Comparison of ENCODE assay signal across 8 mouse cellular contexts in genomic region chr13:65277994-65278382, GRCm38 (mm10). TPM values are rescaled to one million over a fixed set of nuclear protein-coding genes. Genes with fewer than 3 reads are reported as not detected.
DNase-seq lines count a peak whose midpoint lies in the region; ATAC-seq and TF ChIP-seq lines count a peak whose summit lies in the region.

No protein-coding gene starts in this region.

- TF ChIP-seq EP300 in liver, embryonic 14.5 days (IDR thresholded peaks at IDR 0.05; ENCODE audit: low read depth) = no peak
- TF ChIP-seq EP300 in stomach, postnatal 0 days (optimal IDR thresholded peaks at IDR 0.05) = no peak

- H3K4me1 ChIP-seq in cerebellum, adult 2 months (ENCODE audit: control insufficient read depth, insufficient read depth, low read length) = no peaks in the 10 kb centered on the region
- H3K4me1 ChIP-seq in testis, adult 2 months (ENCODE audit: control insufficient read depth, insufficient read depth, low read length) = peaks cover 4% of the 10 kb centered on the region; the same call in 1 of the 2 replicates
- peaks cover 5 to 10% of the 10 kb centered on the region in 2 experiments for H3K4me1 ChIP-seq in liver, embryonic 14.5 days (replicated peaks; ENCODE audit: control insufficient read depth in 2 of 2, insufficient read depth in 2 of 2, low read length in 1 of 2)
- no peaks in the 10 kb centered on the region for H3K4me1 ChIP-seq in stomach, postnatal 0 days (replicated peaks; ENCODE audit: control insufficient read depth, insufficient read depth)

- H3K4me2 ChIP-seq in liver, embryonic 14.5 days (ENCODE audit: low read depth) = peak overlapping the region; percentile 76
- peak overlapping the region; percentile 65 for H3K4me2 ChIP-seq in stomach, postnatal 0 days (replicated peaks; ENCODE audit: low read depth)

- TF ChIP-seq POLR2A in cerebellum, adult 2 months (IDR thresholded peaks at IDR 0.05; ENCODE audit: borderline replicate concordance, insufficient read depth, low read length) = no peak
- no peak for TF ChIP-seq POLR2A in testis, adult 2 months (IDR thresholded peaks at IDR 0.05; ENCODE audit: control insufficient read depth, low read depth, low read length)

- peak overlapping the region; percentile 84 for H3K9ac ChIP-seq in liver, embryonic 14.5 days (replicated peaks)
- peak overlapping the region; percentile 66 for H3K9ac ChIP-seq in stomach, postnatal 0 days (ENCODE audit: low read length)

- H3K9me3 ChIP-seq in liver, embryonic 14.5 days (ENCODE audit: control insufficient read depth, low read length) = no peaks in the 10 kb centered on the region
- no peaks in the 10 kb centered on the region for H3K9me3 ChIP-seq in stomach, postnatal 0 days (ENCODE audit: control insufficient read depth, low read length)

- no peak for TF ChIP-seq CTCF in cerebellum, adult 2 months (IDR thresholded peaks at IDR 0.05; ENCODE audit: borderline replicate concordance, insufficient read depth, low read depth, low read length)
- no peak for TF ChIP-seq CTCF in testis, adult 2 months (IDR thresholded peaks at IDR 0.05; ENCODE audit: control insufficient read depth, insufficient read depth, insufficient replicate concordance, low read depth, low read length)
- no peak for TF ChIP-seq CTCF in liver, embryonic 14.5 days (IDR thresholded peaks at IDR 0.05; ENCODE audit: low read depth)
- no peak for TF ChIP-seq CTCF in stomach, postnatal 0 days (IDR thresholded peaks at IDR 0.05; ENCODE audit: low read depth)

- H3K36me3 ChIP-seq in testis, adult 2 months (ENCODE audit: control insufficient read depth, insufficient read depth, low read length) = no peaks in the 10 kb centered on the region
- H3K36me3 ChIP-seq in liver, embryonic 14.5 days (replicated peaks; ENCODE audit: control insufficient read depth, insufficient read depth, low read depth) = no peaks in the 10 kb centered on the region
- H3K36me3 ChIP-seq in stomach, postnatal 0 days (ENCODE audit: control insufficient read depth, insufficient read depth, low read length) = no peaks in the 10 kb centered on the region

- DNase-seq in cerebellum, adult 2 months = no peak
- DNase-seq in cerebellum, postnatal 14 days = no peak
- DNase-seq in testis, postnatal 14 days (ENCODE audit: low spot score) = no peak
- no peak for DNase-seq in liver, embryonic 14.5 days (ENCODE audit: low read depth in 3 of 3, low spot score in 3 of 3)
- no peak for DNase-seq in stomach, postnatal 0 days (ENCODE audit: low spot score)
- no peak for DNase-seq in retina, postnatal 1 day

- H3K4me3 ChIP-seq in cerebellum, adult 2 months (replicated peaks; ENCODE audit: insufficient read depth, low read depth, low read length) = peak overlapping the region; percentile 99
- H3K4me3 ChIP-seq in testis, adult 2 months (ENCODE audit: control insufficient read depth, low read depth, low read length) = peak overlapping the region; percentile 92
- H3K4me3 ChIP-seq in liver, embryonic 14.5 days (ENCODE audit: insufficient read depth in 1 of 2, low read depth in 2 of 2, low read length in 2 of 2) = peak overlapping the region; percentile 78 to 96
- peak overlapping the region; percentile 68 for H3K4me3 ChIP-seq in stomach, postnatal 0 days (ENCODE audit: low read depth, low read length)

- peak; percentile 19; the same call in 1 of the 2 replicates for ATAC-seq in liver, embryonic 14.5 days (ENCODE audit: insufficient read depth)
- peak; percentile 50; the same call in 1 of the 2 replicates for ATAC-seq in stomach, postnatal 0 days (ENCODE audit: low FRiP score, low TSS enrichment)
- no peak for ATAC-seq in inflammation-experienced regulatory T-cells, adult 6 months

- peak overlapping the region; percentile 94 for H3K27ac ChIP-seq in cerebellum, adult 2 months (ENCODE audit: insufficient read depth, low read length)
- peak overlapping the region; percentile 91 for H3K27ac ChIP-seq in testis, adult 2 months (ENCODE audit: control insufficient read depth, insufficient read depth, low read depth, low read length)
- peak overlapping the region; percentile 78 for H3K27ac ChIP-seq in liver, embryonic 14.5 days
- H3K27ac ChIP-seq in stomach, postnatal 0 days (replicated peaks) = peak overlapping the region; percentile 71

- H3K27me3 ChIP-seq in cerebellum, adult 2 months (ENCODE audit: control insufficient read depth, insufficient read depth, low read length) = no peaks in the 10 kb centered on the region
- no peaks in the 10 kb centered on the region for H3K27me3 ChIP-seq in testis, adult 2 months (ENCODE audit: control insufficient read depth, insufficient read depth, low read length)
- no peaks in the 10 kb centered on the region for H3K27me3 ChIP-seq in liver, embryonic 14.5 days (ENCODE audit: control insufficient read depth, insufficient read depth, low read length)
- no peaks in the 10 kb centered on the region for H3K27me3 ChIP-seq in stomach, postnatal 0 days (ENCODE audit: control insufficient read depth, insufficient read depth, low read length)

- WGBS in cerebellum, adult 2 months = 16% methylated on average over 9 of the region's 9 CpGs
- 8% methylated on average over 9 of the region's 9 CpGs for WGBS in liver, embryonic 14.5 days (ENCODE audit: insufficient replicate concordance)
- 6% methylated on average over 9 of the region's 9 CpGs for WGBS in stomach, postnatal 0 days

RNA-seq across cellular contexts. Expression of gene Zfp369, which starts 0.6 kb away (rescaled TPM):
- 39.6 and 40.5 TPM in 2 replicates for polyA plus RNA-seq in cerebellum, adult 2 months (2012; rRNA removed)
- 4.2 and 5.4 TPM in 2 replicates for polyA plus RNA-seq in testis, adult 2 months (2012; rRNA removed)
- 6.8 and 8.9 TPM in 2 replicates for polyA plus RNA-seq in liver, embryonic 14.5 days (2012; rRNA removed)
- 4.3 and 4.5 TPM in 2 replicates for polyA plus RNA-seq in liver, embryonic 14.5 days (2014; fragmentation: Nextera tagmentation; extraction: Ambion mirVana)
- polyA plus RNA-seq in stomach, postnatal 0 days (2015; fragmentation: Nextera tagmentation; extraction: Ambion mirVana) = 3.9 and 4.6 TPM in 2 replicates
- polyA plus RNA-seq in inflammation-experienced regulatory T-cells, adult 6 months (2017; shearing (Covaris generic)) = 10 to 100 TPM in 2 of 3 experiments, 1 to 10 TPM in 1; 8.7 to 18.9 (median 18.0) TPM

RNA-seq across cellular contexts. Expression of gene Gm10775, which starts 18.6 kb away (rescaled TPM):
- 0.32 and 0.56 TPM in 2 replicates for polyA plus RNA-seq in cerebellum, adult 2 months (2012; rRNA removed)
- polyA plus RNA-seq in testis, adult 2 months (2012; rRNA removed) = 1.8 and 1.9 TPM in 2 replicates
- polyA plus RNA-seq in liver, embryonic 14.5 days (2012; rRNA removed) = not detected in 2 replicates
- not detected in 2 replicates for polyA plus RNA-seq in liver, embryonic 14.5 days (2014; fragmentation: Nextera tagmentation; extraction: Ambion mirVana)
- not detected in 2 replicates for polyA plus RNA-seq in stomach, postnatal 0 days (2015; fragmentation: Nextera tagmentation; extraction: Ambion mirVana)
- not detected for polyA plus RNA-seq in inflammation-experienced regulatory T-cells, adult 6 months (2017; shearing (Covaris generic))
